Mouse (Mus musculus): ENCODE data around the gene Ybx1. TPM values are rescaled to one million over a fixed set of nuclear protein-coding genes. Genes with fewer than 3 reads are reported as not detected.

Ybx1 gene
- polyA plus RNA-seq, 1 experiment from 2014 or later, result 976 TPM

DNA sequence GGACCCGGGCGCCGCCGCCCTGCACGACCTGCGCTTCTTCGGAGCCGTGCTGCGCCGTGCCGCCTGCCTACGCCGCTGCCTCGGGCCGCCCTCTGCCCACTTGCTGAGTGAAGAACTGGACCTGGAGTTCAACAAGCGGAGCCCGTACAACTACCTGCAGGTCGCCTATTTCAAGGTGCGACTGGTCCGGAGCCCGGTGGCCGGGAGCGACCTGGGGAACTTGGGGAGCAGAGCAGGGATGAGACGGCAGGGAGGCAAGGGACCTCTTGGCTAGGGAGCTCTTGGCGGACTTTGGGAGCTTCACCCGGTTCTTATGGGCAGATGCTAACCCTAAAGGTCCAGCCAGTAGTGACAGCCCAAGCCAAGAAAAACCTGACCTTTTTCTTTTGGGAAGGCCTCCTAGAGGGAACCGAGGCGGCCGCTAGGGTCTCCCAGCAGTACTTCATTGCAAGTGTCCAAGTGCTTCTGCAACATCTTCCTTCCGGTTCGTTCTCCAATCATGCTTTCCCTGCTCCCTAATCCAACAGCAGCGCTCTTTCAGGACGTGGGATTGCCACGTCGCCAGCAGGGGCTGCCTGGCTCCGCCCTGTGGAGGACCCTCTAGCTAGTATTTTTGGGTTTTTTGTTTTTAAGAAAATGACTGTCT, 61.0 kb downstream of the Ybx1 start:
- WGBS, result under 1% methylated on average over 36 of the region's 36 CpGs
- peak overlapping the region; percentile 73 for H3K9ac ChIP-seq (replicated peaks; ENCODE audit: low read depth, low read length)
- peak overlapping the region; percentile 39; the same call in 1 of the 2 replicates for H3K27ac ChIP-seq (ENCODE audit: low read depth, low read length)
- H3K4me3 ChIP-seq (ENCODE audit: low read depth, low read length), result peak overlapping the region; percentile 81
- H3K36me3 ChIP-seq (ENCODE audit: control insufficient read depth, insufficient read depth, low read length), result peaks cover 5% of the 10 kb centered on the region; the same call in 1 of the 2 replicates
- peak overlapping the region; percentile 79 for H3K4me2 ChIP-seq (ENCODE audit: low read depth, low read length)
- no peaks in the 10 kb centered on the region for H3K27me3 ChIP-seq (ENCODE audit: control insufficient read depth, insufficient read depth, low read length)
- H3K9me3 ChIP-seq (ENCODE audit: control insufficient read depth, low read length), result no peaks in the 10 kb centered on the region
- peak; percentile 49 for ATAC-seq (ENCODE audit: low read depth)
- H3K4me1 ChIP-seq (ENCODE audit: control insufficient read depth, insufficient read depth, low read length), result peaks cover 7% of the 10 kb centered on the region; the same call in 1 of the 2 replicates

DNA sequence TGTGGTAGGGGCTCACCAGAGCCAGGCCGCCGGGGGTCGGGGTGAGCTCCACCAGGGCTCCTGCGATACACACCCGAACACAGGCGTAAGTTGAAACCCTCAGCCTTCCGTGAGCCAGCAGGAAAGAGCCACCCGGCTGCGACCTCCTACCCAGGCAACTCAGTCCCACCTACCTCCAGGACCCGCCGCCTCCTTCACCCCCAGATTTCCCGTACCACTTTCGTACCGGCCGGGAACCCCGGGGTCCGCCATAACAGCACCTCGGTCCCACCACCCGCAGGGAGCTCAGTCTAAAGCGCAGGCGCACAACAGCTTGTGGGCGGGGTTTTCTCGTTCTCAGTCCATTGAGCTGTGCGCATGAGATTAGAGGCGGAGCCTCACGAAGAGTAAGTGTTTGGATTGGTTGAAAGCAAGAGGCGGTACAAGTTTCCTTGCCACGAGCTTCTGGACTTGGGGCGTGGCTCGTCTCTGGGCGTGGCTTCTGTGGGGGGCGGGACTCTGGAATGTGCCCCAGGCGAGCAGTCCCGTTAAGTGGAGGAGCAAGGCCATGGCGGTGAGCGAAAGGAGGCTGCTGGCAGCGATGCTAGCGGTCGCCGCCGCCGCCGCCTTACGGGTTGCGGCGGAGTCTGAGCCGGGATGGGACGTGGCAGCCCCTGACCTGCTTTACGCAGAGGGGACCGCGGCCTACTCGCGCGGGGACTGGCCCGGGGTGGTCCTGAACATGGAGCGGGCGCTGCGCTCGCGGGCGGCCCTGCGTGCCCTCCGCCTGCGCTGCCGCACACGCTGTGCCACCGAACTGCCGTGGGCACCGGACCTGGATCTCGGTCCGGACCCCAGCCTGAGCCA, 61.8 kb downstream of the Ybx1 start, which contains the start of the genes AU022252 and P3h1:
AU022252 (minus strand) TSS at position 303 of the 846 bp plus-strand sequence.
P3h1 (plus strand) TSS at position 506 of the 846 bp plus-strand sequence.
- peak; percentile 96 for ATAC-seq (ENCODE audit: low read depth)
- Histone ChIP-seq H3K27me3 (ENCODE audit: control insufficient read depth, insufficient read depth, low read length) (no peaks in the 10 kb centered on the region), H3K27ac (ENCODE audit: low read depth, low read length) (peak within 1 kb of the TSS; percentile 39; the same call in 1 of the 2 replicates), H3K4me2 (ENCODE audit: low read depth, low read length) (peak within 1 kb of the TSS; percentile 85), H3K9me3 (ENCODE audit: control insufficient read depth, low read length) (no peaks in the 10 kb centered on the region), H3K4me3 (ENCODE audit: low read depth, low read length) (peak within 1 kb of the TSS; percentile 81), H3K4me1 (ENCODE audit: control insufficient read depth, insufficient read depth, low read length) (peaks cover 7% of the 10 kb centered on the region; the same call in 1 of the 2 replicates), H3K36me3 (ENCODE audit: control insufficient read depth, insufficient read depth, low read length) (peaks cover 8% of the 10 kb centered on the region; the same call in 1 of the 2 replicates), H3K9ac (replicated peaks; ENCODE audit: low read depth, low read length) (peak within 1 kb of the TSS; percentile 73)
- under 1% methylated on average over 65 of the region's 71 CpGs for WGBS

Other genes with a start within 250 kb of the Ybx1 start
- gene Slc2a1, start 185.9 kb downstream of the Ybx1 start, polyA plus RNA-seq (2014; fragmentation: Nextera tagmentation; extraction: Ambion mirVana), result 61.8 and 83.3 TPM in 2 replicates
- 6.1 TPM in 2 replicates for gene Zfp691, start 120.4 kb downstream of the Ybx1 start, polyA plus RNA-seq (2014; fragmentation: Nextera tagmentation; extraction: Ambion mirVana)
- 1.1 and 1.2 TPM in 2 replicates for gene Ermap, start 104.6 kb downstream of the Ybx1 start, polyA plus RNA-seq (2014; fragmentation: Nextera tagmentation; extraction: Ambion mirVana)
- gene Svbp, start 99.3 kb downstream of the Ybx1 start, polyA plus RNA-seq (2014; fragmentation: Nextera tagmentation; extraction: Ambion mirVana), result 230 and 254 TPM in 2 replicates
- gene Tmem269, start 76.4 kb downstream of the Ybx1 start, polyA plus RNA-seq (2014; fragmentation: Nextera tagmentation; extraction: Ambion mirVana), result 0.78 TPM in 1 of 2 replicates, not detected in the other
- gene AU022252, start 61.9 kb downstream of the Ybx1 start, polyA plus RNA-seq (2014; fragmentation: Nextera tagmentation; extraction: Ambion mirVana), result 19.2 and 30.1 TPM in 2 replicates
- 9.1 and 15.3 TPM in 2 replicates for gene P3h1, start 61.7 kb downstream of the Ybx1 start, polyA plus RNA-seq (2014; fragmentation: Nextera tagmentation; extraction: Ambion mirVana)
- 0.75 and 0.79 TPM in 2 replicates for gene Cldn19, start 39.2 kb downstream of the Ybx1 start, polyA plus RNA-seq (2014; fragmentation: Nextera tagmentation; extraction: Ambion mirVana)
- 48.0 and 49.7 TPM in 2 replicates for gene Ppih, start 25.9 kb upstream of the Ybx1 start, polyA plus RNA-seq (2014; fragmentation: Nextera tagmentation; extraction: Ambion mirVana)
- 24.9 and 26.6 TPM in 2 replicates for gene Ccdc30, start 120.9 kb upstream of the Ybx1 start, polyA plus RNA-seq (2014; fragmentation: Nextera tagmentation; extraction: Ambion mirVana)
- gene Ppcs, start 127.8 kb upstream of the Ybx1 start, polyA plus RNA-seq (2014; fragmentation: Nextera tagmentation; extraction: Ambion mirVana), result 22.4 and 27.6 TPM in 2 replicates
- 0.32 TPM in 1 of 2 replicates, not detected in the other for gene Zmynd12, start 128.2 kb upstream of the Ybx1 start, polyA plus RNA-seq (2014; fragmentation: Nextera tagmentation; extraction: Ambion mirVana)
- 33.4 and 37.7 TPM in 2 replicates for gene Rimkla, start 198.0 kb upstream of the Ybx1 start, polyA plus RNA-seq (2014; fragmentation: Nextera tagmentation; extraction: Ambion mirVana)
- 30.7 and 37.3 TPM in 2 replicates for gene Foxj3, start 242.4 kb upstream of the Ybx1 start, polyA plus RNA-seq (2014; fragmentation: Nextera tagmentation; extraction: Ambion mirVana)
- 10.4 and 11.1 TPM in 2 replicates for gene Frg2f1, start 244.9 kb upstream of the Ybx1 start, polyA plus RNA-seq (2014; fragmentation: Nextera tagmentation; extraction: Ambion mirVana)

All from neural tube, embryonic 14.5 days (tissue).